Mouse (Mus musculus) megakaryocyte progenitor cell, adult 5-6 weeks (primary cell): Measurements from ENCODE around the gene Riok2. TPM values are rescaled to one million over a fixed set of nuclear protein-coding genes. Genes with fewer than 3 reads are reported as not detected.

Experiments used
- ATAC-seq: replicated peaks from 2 replicates; pipeline ENCODE4 v1.8.0; 2016; ENCODE audit warnings: mild to moderate bottlenecking, moderate TSS enrichment, inconsistent platforms; ENCODE audit not compliant: poor library complexity
- total RNA-seq, 2 experiments: library from RNA; stranded (forward) in 1 of 2; stranded (reverse) in 1 of 2; fragments of 157-497, 149-512 nt in 1 of 2; fragments of 200-1000 nt in 1 of 2; gene quantifications; 2 replicates each; pipeline versions ENCODE4 v1.2.3 to v1.2.4; 2015 to 2017

Riok2 gene
- total RNA-seq, 2 experiments from 2014 or later, result 43.6 to 44.1 TPM

DNA sequence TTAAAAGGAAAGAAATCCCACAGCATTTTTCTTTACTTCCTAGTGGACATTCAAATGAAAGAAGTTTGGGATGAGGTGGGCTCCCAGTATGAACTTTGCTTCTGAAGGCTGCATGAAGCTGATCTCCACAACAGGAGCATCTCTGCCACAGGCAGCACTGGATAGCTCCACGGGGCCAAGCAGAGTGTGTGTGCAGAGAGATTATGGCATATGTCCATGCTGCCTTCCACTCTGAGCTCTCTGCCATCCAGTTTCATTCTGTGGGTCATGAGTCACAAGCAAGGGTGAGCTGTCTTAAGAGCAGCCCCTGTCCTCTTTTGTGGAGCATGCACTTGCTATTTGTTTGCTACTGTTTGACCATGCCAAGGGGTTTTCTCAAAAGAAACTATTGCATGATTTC is 31.5 kb downstream of the Riok2 start:
- ATAC-seq, result no peak

DNA sequence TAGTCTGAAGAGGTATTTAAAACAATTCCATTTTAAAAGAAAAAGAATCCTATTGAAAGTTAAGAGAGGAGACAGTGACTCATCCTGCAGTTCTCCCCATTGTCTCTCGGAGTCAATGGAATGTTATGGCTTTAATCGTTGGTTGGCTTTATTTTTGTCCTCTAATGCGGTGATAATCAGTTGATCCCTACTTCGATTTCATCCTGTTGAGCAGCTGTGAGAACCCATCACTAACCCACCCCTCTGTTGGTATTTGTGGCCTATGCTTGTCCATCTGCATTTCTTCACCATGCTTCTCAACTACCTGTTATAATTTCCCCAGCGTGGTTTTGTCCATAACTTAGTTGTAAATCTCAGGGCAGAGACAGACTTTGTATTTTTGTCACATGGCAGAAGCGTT is 34.0 kb downstream of the Riok2 start:
- no peak for ATAC-seq

DNA sequence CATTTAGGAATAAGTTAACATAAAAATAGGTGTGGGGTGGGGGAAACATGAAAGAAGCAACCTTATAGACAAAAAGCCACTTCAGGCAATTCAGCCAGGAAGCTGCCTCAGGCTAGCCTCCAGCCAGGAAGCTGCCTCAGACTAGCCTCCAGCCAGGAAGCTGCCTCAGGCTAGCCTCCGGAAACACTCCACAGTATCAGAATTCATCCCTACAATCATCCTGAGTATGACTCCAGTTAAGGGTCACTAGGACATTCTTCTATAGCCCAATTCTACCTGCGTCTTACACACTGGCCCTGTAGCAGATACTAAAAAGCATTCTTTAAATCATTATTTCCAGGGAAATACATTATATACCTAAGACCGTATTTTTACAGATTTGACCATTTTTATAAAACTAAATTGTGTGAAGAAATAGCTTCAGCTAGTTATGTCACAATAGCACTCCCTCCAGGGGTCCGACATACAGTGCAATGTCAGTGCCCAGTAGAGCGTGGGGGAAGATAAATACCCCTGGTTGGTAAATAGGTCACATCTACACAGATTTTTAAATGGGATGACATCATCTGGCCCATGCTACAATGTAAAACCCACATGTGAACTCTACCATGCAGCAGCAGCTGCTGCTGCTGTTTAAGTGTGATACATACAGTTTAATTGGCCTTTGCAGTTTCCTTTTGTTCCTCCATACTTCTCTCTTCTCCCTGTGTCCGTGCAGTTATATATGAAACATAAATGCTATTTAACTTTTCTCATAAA is 34.8 kb downstream of the Riok2 start:
- ATAC-seq, result no peak

DNA sequence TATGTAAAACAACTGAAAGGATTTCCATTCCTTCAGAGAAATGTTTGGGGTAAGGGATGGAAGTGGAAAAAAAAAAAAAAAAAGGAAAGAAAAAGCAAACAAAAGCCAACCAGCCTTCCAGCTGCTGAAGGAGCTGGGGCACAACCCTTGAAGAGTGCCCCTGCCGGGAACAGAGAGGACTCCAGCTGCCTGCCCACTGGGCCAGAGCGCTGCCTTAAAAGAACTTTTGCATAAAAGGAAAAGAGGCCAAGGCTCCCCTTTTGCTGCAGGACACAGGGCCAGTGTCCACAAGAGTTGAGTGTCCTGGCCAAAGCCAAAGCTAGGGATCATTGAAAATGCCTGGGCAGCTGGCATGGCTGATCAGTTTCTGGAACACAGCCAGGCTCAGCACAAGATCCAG is 35.5 kb downstream of the Riok2 start:
- ATAC-seq, result no peak

DNA sequence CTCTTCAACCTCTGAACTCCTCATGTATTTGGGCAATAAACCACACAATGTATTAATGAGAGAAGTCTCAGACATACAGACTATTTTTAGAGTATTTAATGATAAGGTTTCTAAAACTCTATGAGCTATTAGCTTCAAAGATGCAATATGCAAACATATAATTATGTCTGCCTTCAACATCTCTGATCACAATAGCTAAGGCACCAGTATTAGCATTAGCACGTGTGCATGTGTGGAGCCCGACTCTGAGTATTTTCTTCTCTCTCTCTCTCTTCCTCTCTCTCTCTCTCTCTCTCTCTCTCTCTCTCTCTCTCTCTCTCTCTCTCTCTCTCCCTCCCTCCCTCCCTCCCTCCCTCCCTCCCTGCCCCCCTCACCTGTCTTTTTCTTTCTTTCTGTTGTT is 37.3 kb downstream of the Riok2 start:
- ATAC-seq, result no peak

DNA sequence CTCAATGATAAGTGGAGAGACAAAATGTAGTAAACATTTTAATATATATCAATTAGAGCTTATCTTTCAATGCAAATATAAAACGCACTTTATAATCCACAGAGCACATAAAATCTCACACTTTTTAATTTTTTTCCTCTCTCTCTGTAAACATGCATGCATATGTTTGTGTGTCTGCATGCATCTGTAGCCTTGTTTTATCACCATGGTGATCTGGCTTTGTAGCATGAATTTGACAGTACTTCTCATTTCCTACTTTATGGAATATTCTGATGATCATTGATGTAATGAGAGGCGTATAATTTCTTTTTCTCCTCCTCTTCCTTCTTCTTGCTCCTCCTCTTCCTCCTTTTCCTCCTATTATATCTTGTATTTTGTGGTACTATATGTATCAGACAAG is 38.1 kb downstream of the Riok2 start:
- ATAC-seq, result no peak

DNA sequence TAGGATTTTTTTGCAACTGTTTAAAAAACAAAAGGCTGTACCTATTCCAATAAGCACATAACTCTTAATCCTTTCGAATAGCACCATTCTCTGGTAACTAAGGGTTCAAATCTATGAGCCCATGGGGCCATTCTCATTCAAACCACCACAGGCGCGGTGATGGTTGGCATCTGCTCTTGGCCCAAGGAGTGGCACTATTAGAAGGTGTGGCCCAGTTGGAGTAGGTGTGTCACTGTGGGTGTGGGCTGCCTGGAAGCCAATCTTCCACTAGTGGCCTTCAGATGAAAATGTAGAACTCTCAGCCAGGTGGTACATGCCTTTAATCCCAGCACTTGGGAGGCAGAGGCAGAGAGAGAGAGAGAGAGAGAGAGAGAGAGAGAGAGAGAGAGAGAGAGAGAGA is 40.1 kb downstream of the Riok2 start:
- no peak for ATAC-seq

DNA sequence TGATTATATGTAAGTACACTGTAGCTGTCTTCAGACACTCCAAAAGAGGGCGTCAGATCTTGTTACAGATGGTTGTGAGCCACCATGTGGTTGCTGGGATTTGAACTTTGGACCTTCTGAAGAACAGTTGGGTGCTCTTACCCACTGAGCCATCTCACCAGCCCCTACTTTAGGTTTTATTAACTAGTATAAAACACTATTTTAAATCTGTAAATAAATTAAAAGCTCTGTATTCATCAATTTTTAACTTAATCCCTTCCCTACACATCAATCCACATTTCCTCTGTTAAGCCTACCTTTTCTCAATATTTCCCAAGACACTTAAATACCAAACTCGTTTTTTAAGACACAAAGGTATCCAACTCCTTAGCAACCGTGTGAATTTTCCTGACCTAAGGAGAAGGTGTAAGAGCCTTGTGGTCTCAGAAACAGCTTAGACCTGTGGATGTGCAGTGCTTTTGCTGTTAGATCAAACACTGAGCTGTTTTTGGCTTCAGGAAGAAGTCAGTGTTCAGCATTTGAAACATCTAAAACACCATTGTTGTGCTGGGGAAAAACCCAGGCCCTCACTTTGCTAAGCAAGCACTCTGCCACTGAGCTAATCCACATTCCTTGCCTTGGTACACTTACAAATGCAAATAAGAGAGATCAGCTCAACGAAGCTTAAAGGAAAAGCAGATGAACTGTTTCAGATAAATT is 50.6 kb downstream of the Riok2 start:
- no peak for ATAC-seq

DNA sequence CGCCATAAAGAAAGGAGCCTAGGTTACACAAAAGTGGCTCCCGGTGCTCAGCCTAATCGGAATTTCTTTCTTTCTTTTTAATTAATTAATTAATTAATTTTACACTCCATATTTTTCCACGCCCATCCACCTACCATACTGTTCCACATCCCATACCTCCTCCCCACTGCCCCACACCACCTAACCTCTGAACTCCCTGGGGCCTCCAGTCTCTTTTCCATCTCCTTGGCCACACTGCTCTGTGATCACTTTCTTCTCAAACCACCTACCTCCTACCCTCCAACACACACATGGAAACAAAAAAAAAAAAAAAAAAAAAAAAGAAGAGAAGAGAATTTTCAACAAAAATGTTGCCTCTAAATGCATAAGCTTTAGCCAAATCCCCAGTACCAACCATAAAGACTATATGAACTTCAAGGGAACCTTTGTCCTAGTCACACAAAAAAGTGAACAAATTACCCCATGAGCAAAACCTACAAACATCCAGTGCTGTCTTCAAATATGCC is 51.3 kb downstream of the Riok2 start:
- no peak for ATAC-seq

DNA sequence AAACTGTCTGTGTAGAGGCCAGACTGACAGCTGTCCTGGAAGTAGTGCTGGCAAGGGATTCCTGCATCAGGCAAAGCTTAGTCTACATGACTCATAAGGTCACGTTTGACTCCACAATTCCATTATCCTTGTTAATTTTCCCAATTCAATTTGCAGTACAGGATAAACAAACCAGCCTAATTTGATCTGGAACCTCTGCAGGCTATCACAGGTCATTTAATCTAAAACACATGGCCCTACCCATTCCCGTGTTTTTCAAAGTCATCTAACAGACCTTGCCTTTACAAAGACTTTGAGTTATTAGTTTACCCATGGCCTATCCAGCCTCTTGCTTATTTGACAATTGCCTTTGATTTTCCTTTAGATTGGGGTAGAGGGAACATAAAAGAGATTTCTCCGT is 51.8 kb downstream of the Riok2 start:
- ATAC-seq, result no peak

DNA sequence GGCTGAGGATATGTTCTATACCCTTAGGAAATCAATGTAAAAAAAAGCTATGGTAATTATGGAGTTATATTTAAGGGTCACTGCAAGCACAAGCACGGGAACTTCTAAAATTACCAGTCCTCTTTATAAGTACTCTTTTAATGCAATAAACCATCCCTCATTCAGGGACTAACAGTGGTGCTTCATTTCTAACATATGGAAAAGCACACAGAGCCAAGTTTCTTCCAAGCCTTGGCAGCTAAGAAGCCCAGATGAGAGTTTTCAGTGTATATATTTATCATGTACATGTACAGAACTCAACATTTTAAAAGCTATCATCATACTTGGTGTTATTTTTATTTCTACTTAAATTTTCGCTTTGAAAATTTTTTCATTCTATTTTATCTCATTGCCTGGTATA is 54.8 kb downstream of the Riok2 start:
- ATAC-seq, result no peak

DNA sequence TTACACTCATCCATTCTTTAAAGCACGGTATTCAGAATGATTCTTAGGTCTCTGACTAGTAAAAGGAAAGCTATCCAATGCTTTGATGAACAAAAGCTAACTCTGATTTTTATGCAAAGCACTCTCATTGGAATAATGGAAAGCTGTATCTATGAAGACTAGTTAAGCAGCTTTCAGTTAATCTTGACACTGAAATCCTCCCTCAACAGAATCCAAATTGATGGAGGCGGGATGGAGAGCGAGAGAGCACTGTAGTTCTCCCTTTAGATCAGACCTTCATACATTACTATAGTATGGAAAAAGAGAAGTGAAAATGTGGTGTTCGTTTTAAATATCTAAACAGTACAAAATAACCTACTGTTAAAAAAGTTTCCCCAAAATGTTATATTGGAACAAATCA is 59.6 kb downstream of the Riok2 start:
- no peak for ATAC-seq

DNA sequence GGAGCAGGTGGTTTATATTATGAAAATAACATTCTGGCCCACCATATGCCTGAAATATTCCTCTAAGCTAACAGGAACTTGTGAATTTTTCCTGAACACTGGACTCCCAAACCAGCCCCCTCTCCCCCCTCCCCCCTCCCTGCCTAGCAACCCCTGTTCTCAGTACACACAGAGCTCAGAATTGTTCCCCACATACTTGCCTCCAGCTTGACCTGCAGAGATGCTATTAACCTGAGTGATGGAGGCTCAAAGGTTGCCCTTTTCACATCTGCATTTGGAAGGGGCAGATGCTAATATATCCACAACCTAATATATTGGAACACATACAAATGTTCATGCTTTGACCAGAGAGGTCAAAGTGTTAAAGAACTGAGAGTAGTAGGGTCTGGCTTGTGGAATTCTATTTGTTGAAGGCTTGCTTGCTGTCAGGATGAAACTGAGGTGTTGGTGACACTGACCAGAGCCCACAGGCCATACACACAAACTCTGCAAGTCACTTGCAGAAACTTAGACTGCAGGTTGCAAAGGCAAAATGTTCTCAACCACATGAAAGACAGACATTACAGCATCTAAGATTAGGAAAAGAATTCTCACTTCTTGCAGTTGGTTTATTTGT is 64.6 kb downstream of the Riok2 start:
- ATAC-seq, result no peak

DNA sequence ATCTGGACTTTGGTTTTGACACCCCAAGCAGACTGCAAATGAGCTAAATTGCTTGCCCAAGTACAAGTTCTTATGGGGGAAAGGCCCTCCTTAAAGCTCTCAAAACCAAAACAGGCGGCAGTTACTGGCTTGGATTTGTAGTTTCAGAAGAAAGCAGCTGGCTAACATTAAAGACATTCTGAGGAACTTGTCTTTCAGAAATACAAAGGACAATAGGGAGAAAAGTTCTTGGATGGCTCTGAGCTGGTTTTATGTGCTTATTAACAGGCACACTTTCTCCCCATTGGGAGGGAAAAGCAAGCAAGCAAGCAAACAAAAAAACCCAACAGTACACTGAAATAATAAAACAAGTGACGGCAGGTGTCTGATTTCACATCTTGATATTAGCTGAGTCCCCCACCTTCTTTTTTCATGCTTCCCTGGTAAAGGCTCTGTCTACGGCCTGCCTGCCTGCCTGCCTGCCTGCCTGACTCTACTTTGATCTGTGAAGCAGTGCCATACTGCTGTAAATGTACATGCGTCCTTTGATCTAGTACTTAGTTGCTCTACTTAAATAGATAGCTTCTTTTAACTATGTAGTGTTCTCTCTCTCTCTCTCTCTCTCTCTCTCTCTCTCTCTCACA is 67.9 kb downstream of the Riok2 start:
- no peak for ATAC-seq

DNA sequence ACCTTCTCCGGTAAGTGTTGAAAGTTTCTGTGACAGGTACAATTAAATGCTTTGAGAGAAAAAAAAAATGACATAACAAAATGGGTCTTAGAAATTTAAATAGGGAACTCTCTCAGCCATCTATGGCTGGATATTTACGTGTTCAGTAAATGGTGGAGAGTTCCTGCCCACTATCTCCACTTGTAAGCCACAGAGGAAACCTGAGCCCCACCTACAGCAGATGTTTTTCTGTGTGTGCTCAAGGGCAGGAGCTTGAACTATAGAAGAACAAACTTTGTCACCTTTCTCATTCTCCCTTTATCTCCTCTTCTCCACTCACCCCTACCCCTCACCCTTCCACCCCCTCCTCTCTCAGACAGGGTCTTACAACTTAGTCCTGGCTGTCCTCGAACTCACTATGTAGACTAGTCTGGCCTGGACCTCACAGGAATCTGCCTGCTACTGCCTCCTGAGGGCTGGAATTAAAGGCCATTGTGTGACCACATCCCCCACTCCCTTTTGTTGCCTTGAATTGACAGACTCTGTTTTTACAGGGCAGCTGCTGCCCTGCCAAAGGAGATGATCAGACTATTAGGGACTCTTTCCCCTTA is 70.3 kb downstream of the Riok2 start:
- no peak for ATAC-seq

Other genes with a start within 250 kb of the Riok2 start
- not detected in 2 replicates for gene Lix1, start 28.4 kb downstream of the Riok2 start, total RNA-seq (2015)
- gene Lix1, start 28.4 kb downstream of the Riok2 start, total RNA-seq (2017), result not detected in 2 replicates